Mouse (Mus musculus): ENCODE data around the gene Sapcd1. TPM values are rescaled to one million over a fixed set of nuclear protein-coding genes. Genes with fewer than 3 reads are reported as not detected.

The Sapcd1 gene
- polyA plus RNA-seq, 1 experiment from 2014 or later: 1.7 TPM

GRCm38 (mm10) chr17:35023221-35023620 lies 4.6 kb downstream of the Sapcd1 start:
- H3K27ac ChIP-seq (ENCODE audit: low read depth, low read length): no peak overlapping the region
- no peak overlapping the region for H3K9ac ChIP-seq (ENCODE audit: low read depth, low read length)
- H3K9me3 ChIP-seq (ENCODE audit: control insufficient read depth, low read length): no peaks in the 10 kb centered on the region
- H3K4me3 ChIP-seq (ENCODE audit: low read length): no peak overlapping the region
- no peaks in the 10 kb centered on the region for H3K27me3 ChIP-seq (replicated peaks; ENCODE audit: control insufficient read depth, insufficient read depth, low read length)
- H3K4me1 ChIP-seq (ENCODE audit: control insufficient read depth, insufficient read depth, low read depth, low read length): peaks cover 11% of the 10 kb centered on the region
- no peaks in the 10 kb centered on the region for H3K36me3 ChIP-seq (ENCODE audit: control insufficient read depth, insufficient read depth, low read length)
- H3K4me2 ChIP-seq (ENCODE audit: low read length): no peak overlapping the region
- WGBS: 90% methylated on average over 5 of the region's 5 CpGs
- ATAC-seq: no peak

GRCm38 (mm10) chr17:35022541-35023060 lies 5.2 kb downstream of the Sapcd1 start:
- no peaks in the 10 kb centered on the region for H3K36me3 ChIP-seq (ENCODE audit: control insufficient read depth, insufficient read depth, low read length)
- H3K9me3 ChIP-seq (ENCODE audit: control insufficient read depth, low read length): no peaks in the 10 kb centered on the region
- H3K4me2 ChIP-seq (ENCODE audit: low read length): no peak overlapping the region
- H3K9ac ChIP-seq (ENCODE audit: low read depth, low read length): no peak overlapping the region
- no peak overlapping the region for H3K4me3 ChIP-seq (ENCODE audit: low read length)
- no peak overlapping the region for H3K27ac ChIP-seq (ENCODE audit: low read depth, low read length)
- 95% methylated on average over 8 of the region's 8 CpGs for WGBS
- no peaks in the 10 kb centered on the region for H3K27me3 ChIP-seq (replicated peaks; ENCODE audit: control insufficient read depth, insufficient read depth, low read length)
- peaks cover 9% of the 10 kb centered on the region for H3K4me1 ChIP-seq (ENCODE audit: control insufficient read depth, insufficient read depth, low read depth, low read length)
- no peak for ATAC-seq

- no peaks in the 10 kb centered on the region for H3K27me3 ChIP-seq (replicated peaks; ENCODE audit: control insufficient read depth, insufficient read depth, low read length)
- no peak for ATAC-seq
- 66% methylated on average over 6 of the region's 6 CpGs for WGBS
Measured at GRCm38 (mm10) chr17:35021842-35022477, 5.9 kb downstream of the Sapcd1 start.

GRCm38 (mm10) chr17:35021163-35021808 lies 6.5 kb downstream of the Sapcd1 start:
- peaks cover 3% of the 10 kb centered on the region; the same call in 1 of the 2 replicates for H3K36me3 ChIP-seq (ENCODE audit: control insufficient read depth, insufficient read depth, low read length)

More at GRCm38 (mm10) chr17:35021842-35022477, 5.9 kb downstream of the Sapcd1 start:
- H3K9me3 ChIP-seq (ENCODE audit: control insufficient read depth, low read length): no peaks in the 10 kb centered on the region
- H3K4me3 ChIP-seq (ENCODE audit: low read length): no peak overlapping the region
- H3K4me2 ChIP-seq (ENCODE audit: low read length): no peak overlapping the region
- no peak overlapping the region for H3K9ac ChIP-seq (ENCODE audit: low read depth, low read length)
- H3K4me1 ChIP-seq (ENCODE audit: control insufficient read depth, insufficient read depth, low read depth, low read length): peaks cover 5% of the 10 kb centered on the region
- 0 out of 2 replicates have a peak, but pooled peaks cover 2% of the 10 kb centered on the region for H3K36me3 ChIP-seq (ENCODE audit: control insufficient read depth, insufficient read depth, low read length)
- no peak overlapping the region for H3K27ac ChIP-seq (ENCODE audit: low read depth, low read length)

DNA sequence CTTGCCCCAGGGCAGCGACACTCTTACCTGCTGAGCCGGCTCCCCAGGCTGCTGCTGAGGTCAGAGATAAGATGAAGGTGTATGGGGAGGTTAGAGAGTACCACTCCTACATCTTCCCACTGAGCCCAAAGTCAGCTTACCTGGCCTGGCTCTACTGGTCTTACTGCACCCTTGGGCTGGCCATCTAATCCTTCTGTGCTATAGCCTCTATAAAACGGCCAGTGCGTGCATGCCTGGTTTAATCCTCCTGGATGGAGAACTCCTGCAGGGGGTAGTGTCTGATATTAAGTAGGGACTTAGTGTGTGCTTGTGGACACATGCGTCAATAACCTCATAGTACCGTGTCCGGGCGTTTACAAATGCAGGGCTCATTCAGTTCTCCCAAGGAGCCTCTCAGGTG lies 7.3 kb downstream of the Sapcd1 start:
- Histone ChIP-seq H3K27me3 (replicated peaks; ENCODE audit: control insufficient read depth, insufficient read depth, low read length) (no peaks in the 10 kb centered on the region), H3K4me3 (ENCODE audit: low read length) (no peak overlapping the region), H3K27ac (ENCODE audit: low read depth, low read length) (no peak overlapping the region), H3K36me3 (ENCODE audit: control insufficient read depth, insufficient read depth, low read length) (peaks cover 5% of the 10 kb centered on the region; the same call in 1 of the 2 replicates), H3K4me2 (ENCODE audit: low read length) (no peak overlapping the region), H3K9me3 (ENCODE audit: control insufficient read depth, low read length) (no peaks in the 10 kb centered on the region), H3K4me1 (ENCODE audit: control insufficient read depth, insufficient read depth, low read depth, low read length) (peaks cover 8% of the 10 kb centered on the region), H3K9ac (ENCODE audit: low read depth, low read length) (no peak overlapping the region)
- 88% methylated on average over 8 of the region's 8 CpGs for WGBS
- no peak for ATAC-seq

More at GRCm38 (mm10) chr17:35021163-35021808, 6.5 kb downstream of the Sapcd1 start:
- Histone ChIP-seq H3K4me1 (ENCODE audit: control insufficient read depth, insufficient read depth, low read depth, low read length) (peaks cover 5% of the 10 kb centered on the region), H3K27me3 (replicated peaks; ENCODE audit: control insufficient read depth, insufficient read depth, low read length) (no peaks in the 10 kb centered on the region), H3K4me2 (ENCODE audit: low read length) (peak overlapping the region; percentile 30), H3K4me3 (ENCODE audit: low read length) (no peak overlapping the region), H3K27ac (ENCODE audit: low read depth, low read length) (no peak overlapping the region), H3K9me3 (ENCODE audit: control insufficient read depth, low read length) (no peaks in the 10 kb centered on the region), H3K9ac (ENCODE audit: low read depth, low read length) (no peak overlapping the region)
- ATAC-seq: no peak; the same call in 1 of the 2 replicates
- 7% methylated on average over 17 of the region's 17 CpGs for WGBS

GRCm38 (mm10) chr17:35019894-35020293 lies 7.9 kb downstream of the Sapcd1 start:
- Histone ChIP-seq H3K4me1 (ENCODE audit: control insufficient read depth, insufficient read depth, low read depth, low read length) (peaks cover 8% of the 10 kb centered on the region), H3K27me3 (replicated peaks; ENCODE audit: control insufficient read depth, insufficient read depth, low read length) (no peaks in the 10 kb centered on the region), H3K9ac (ENCODE audit: low read depth, low read length) (no peak overlapping the region), H3K4me2 (ENCODE audit: low read length) (no peak overlapping the region), H3K9me3 (ENCODE audit: control insufficient read depth, low read length) (no peaks in the 10 kb centered on the region), H3K4me3 (ENCODE audit: low read length) (no peak overlapping the region), H3K27ac (ENCODE audit: low read depth, low read length) (no peak overlapping the region), H3K36me3 (ENCODE audit: control insufficient read depth, insufficient read depth, low read length) (peaks cover 5% of the 10 kb centered on the region; the same call in 1 of the 2 replicates)
- 73% methylated on average over 11 of the region's 11 CpGs for WGBS
- ATAC-seq: no peak

DNA sequence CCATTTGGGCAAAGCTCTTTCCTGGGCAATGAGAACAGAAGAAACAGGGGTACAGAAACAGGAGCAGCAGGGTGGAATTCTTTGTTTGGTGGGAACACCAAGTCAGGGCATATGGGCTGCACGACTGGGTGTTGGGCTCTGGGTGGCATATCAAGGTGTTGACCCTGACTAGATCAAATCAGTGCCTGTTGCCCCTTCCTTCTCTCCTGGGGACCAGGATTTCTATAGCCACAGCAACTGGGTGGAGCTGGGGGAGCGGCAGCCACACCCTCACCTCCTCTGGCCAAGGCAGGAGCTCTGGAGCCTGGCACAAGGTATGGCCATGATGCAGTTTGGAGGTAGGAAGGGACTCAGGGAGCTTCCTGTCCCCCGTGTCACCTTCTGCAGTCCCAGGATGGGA lies 9.6 kb downstream of the Sapcd1 start:
- no peaks in the 10 kb centered on the region for H3K27me3 ChIP-seq (replicated peaks; ENCODE audit: control insufficient read depth, insufficient read depth, low read length)
- peaks cover 20% of the 10 kb centered on the region for H3K36me3 ChIP-seq (ENCODE audit: control insufficient read depth, insufficient read depth, low read length)
- peaks cover 8% of the 10 kb centered on the region for H3K4me1 ChIP-seq (ENCODE audit: control insufficient read depth, insufficient read depth, low read depth, low read length)
- H3K4me2 ChIP-seq (ENCODE audit: low read length): no peak overlapping the region
- WGBS: 77% methylated on average over 3 of the region's 3 CpGs
- H3K9me3 ChIP-seq (ENCODE audit: control insufficient read depth, low read length): no peaks in the 10 kb centered on the region
- no peak for ATAC-seq
- H3K9ac ChIP-seq (ENCODE audit: low read depth, low read length): no peak overlapping the region
- no peak overlapping the region for H3K4me3 ChIP-seq (ENCODE audit: low read length)
- H3K27ac ChIP-seq (ENCODE audit: low read depth, low read length): no peak overlapping the region

- Histone ChIP-seq H3K4me1 (ENCODE audit: control insufficient read depth, insufficient read depth, low read depth, low read length) (peaks cover 8% of the 10 kb centered on the region), H3K36me3 (ENCODE audit: control insufficient read depth, insufficient read depth, low read length) (peaks cover 25% of the 10 kb centered on the region), H3K9me3 (ENCODE audit: control insufficient read depth, low read length) (no peaks in the 10 kb centered on the region), H3K27ac (ENCODE audit: low read depth, low read length) (no peak overlapping the region), H3K9ac (ENCODE audit: low read depth, low read length) (no peak overlapping the region), H3K4me2 (ENCODE audit: low read length) (no peak overlapping the region), H3K4me3 (ENCODE audit: low read length) (no peak overlapping the region), H3K27me3 (replicated peaks; ENCODE audit: control insufficient read depth, insufficient read depth, low read length) (no peaks in the 10 kb centered on the region)
- 74% methylated on average over 14 of the region's 14 CpGs for WGBS
- ATAC-seq: no peak
Measured at GRCm38 (mm10) chr17:35017706-35018030, 10.1 kb downstream of the Sapcd1 start.

Data from hindbrain, embryonic 16.5 days (tissue).